Mouse (Mus musculus): ENCODE data around the gene Fhit.
"Not testable (repeated sequence)": the region's sequence is repeated elsewhere in the genome, so short reads cannot be mapped to it uniquely, and the experiment has no call there.

The Fhit gene

DNA sequence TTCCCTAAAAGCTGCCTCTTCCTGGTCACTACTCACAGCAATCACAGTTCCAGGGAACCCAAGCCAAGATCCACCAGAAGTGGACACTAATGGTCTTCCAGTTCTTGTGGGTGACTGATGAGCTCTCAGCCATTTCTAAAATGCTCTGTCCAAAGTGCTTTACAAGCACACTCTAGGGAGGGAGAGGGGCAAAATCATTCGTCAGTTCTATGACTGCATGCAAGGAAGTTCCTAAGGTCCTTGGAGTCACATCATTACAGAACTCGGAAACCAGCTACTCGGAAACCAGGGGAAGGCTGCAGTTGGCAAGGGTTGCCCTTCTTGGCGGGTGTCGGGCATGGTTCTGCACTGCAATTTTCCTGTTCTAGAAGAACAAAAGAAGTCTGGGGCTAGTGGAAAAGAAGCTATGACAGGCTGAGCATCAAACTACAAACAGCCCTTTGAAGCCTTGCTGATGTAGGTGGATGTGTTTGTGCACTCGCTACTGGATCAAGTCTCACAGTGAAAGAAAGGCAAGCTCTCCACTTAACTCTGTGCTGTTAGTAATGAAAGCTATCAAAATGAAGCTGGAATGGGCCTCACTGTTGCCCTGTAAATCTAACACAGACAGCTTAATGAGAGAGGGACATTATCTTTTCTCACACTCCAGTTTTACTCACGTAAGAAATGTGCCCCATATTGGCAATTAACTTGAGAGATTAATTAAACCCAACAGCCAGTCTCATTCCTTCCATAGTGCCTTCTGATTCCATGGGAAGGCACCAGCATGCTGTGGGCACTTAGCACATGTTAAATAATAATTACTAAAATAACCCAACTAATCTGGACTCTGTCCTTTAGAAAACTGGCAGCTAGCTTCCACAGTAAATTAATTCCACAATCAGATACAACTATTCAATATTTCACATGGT, 243.7 kb downstream of the Fhit start:
- DNase-seq (ENCODE audit: low spot score): no peak

DNA sequence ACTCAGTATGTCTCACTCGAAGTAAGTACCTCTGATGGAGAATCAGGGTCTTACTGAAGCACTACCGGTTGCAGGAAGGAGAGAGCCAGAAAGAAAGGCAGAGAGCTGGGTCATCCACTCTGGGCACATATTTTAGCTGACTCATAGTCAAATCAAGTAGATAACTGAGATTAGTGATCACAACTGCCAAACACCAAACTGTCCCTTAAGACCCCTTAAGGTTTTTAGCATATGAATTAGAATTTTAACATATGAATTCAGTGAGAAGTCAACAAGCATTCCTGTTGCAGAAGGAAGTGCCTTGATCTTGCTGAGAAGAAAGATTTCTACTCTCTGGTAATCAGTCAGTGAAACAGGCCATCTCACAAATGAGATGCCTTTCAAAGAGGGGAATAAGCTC, 253.8 kb downstream of the Fhit start:
- DNase-seq (ENCODE audit: low spot score): no peak

DNA sequence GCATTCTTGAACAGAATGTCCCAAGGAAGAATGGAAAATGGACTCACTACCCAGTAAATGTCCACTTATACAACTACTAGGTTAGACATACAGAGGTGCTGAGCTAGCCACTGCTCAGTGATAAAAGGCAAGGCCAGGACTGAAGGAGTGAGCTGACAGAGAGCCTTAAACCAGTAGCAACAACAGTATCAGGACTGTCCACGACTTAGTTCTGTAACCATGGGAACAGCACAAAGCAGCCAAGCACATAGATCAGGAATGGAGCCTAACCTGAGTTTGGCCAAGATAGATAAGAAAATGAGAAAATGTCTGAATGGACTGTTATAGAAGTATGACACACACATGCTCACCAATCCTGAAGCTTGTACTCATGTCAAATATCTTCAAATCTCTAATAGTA, 279.1 kb downstream of the Fhit start:
- DNase-seq (ENCODE audit: low spot score): no peak

DNA sequence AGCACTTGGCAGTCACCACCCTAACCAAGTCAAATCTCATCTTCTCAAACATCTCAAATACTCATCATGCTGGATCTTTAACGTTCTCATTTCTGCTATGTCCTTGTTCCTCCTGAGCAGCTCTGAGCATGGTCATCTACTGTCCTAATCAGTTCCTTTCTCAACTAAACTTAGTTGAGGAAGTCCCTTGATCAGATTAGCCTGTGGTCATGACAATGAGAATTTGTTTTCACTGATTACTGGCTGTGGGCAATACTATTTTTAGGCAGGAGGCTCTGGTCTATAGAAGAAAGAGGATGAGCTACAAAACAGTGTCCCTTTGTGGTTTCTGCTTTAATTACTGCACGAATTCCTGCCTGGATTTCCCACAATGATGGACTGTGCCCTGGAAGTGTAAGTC, 281.1 kb downstream of the Fhit start:
- no peak for DNase-seq (ENCODE audit: low spot score)

DNA sequence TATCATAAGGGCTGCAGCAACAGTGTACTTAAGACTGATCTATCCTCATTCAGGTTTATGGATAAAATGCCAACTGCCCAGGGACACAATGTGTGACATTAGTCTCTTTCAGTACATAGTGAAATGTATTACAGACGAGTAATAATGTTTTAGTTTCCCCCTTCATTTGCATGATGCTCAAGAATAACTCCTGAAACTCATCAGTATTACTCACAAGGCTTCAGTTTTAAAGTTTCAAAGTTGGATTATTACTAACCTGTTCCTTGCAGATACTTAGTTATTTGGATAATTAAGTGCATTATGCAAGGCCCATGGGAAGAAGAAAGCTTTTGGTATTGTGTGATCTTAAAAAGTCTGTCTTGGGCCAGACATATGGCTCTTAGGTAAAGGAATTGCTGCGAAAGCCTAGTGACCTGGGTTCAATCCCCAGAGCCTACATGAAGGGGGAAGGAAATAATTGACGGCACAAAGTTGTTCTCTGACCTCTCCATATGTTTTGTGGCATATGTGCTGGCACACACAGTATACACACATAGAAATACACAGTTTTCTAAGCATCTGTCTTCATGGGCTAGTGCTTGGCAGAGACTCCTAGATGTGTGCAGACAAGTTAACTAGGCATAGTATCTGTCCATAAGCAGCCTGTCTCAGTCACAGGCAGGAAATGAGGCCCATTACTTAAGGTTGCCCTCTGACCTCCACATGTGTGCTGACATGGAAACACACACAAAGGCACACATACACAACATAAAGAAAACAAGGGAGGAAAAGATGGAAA, 287.1 kb downstream of the Fhit start:
- no peak for DNase-seq (ENCODE audit: low spot score)

DNA sequence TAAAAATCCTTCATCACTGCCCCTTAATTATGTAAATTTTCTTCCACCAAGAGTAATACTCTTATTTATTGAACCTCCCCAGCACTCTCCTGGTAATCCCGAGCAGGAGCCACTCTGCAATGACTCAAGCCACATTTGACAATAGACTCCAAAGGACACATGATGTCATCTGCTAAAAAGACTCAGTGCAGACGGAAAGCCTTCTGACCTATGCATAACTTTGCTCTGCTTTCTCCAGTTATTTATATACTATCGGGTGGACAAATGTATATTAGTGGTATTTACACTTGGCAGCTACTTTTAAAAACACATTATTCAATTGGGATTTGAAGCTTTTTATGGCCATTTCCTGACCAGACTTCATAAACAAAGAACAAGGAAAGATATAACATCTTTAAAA, 304.2 kb downstream of the Fhit start:
- no peak for DNase-seq (ENCODE audit: low spot score)

DNA sequence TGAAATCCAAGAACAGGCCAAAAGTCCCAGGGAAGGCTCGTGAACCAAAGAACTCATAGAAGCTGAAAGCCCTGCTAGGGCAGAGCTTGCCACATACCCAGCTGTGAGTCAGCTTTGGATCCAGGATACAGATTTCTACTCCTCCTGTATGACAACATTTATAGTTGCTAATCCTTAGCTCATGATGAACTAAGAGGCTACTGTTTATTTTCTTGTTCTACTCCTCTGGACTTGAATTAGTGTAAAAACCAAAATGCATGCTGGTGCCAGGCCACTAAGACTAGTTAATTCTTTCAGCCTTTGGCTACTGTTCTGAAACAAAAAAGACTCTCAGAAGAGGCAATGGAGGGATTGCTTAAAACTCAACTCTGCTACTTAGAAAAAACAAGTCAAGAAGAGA, 309.9 kb downstream of the Fhit start:
- no peak for DNase-seq (ENCODE audit: low spot score)

DNA sequence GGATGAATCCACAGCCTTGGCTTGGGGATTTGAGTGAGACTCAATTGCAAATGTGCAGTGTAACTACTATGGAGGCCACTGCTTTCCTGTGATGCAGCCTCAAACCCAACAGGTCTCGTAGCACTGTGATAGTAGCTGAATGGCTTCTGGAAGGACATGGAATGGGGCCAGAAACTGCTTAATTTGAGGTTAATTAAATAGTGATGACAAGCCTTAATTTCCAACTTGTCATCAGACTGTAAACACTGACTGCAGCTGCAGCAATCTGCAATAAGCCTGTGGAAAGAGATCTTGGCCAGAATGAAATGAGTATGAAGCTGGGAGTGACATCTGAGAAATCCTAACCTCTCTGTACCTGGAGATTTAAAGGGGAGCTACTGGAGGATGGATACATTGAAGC, 325.8 kb downstream of the Fhit start:
- DNase-seq (ENCODE audit: low spot score): no peak

DNA sequence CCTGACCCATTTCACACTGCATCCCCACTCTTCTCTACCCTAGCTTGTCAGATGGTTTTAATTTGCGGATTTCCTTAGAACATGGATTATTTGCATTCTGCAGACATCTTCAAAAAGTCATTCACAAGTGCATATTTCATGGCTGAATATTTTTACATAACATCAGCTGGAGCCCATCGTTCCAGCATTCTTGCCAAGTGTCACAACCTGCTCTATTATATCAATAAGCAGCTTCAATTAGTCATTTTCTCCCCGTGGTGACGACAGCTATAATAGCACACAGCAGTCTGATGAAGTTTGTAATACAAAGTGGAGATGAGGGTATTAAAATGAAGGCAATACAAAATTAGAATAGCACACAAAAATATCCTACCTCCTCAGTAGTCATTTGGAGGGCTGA, 337.0 kb downstream of the Fhit start:
- no peak for DNase-seq (ENCODE audit: low spot score)

DNA sequence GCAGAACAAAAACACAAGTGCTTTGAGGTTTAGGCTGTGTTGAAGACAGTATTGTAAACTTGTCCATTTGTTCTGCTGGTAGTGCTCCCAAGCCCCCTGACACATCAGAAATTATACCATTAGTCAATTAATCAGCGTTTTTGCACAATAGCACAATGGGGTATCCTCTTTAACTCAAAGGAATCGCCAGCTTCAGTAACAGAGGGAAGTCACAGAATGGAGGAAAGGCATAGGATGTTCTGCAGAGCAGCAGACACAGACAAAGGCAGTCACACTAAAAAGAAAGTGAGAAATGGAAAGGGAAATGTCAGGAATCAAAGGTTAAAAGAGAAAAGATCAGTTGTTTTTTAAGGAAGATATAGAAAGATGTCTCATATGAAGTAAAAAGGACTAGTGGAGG, 348.3 kb downstream of the Fhit start:
- DNase-seq (ENCODE audit: low spot score): no peak

DNA sequence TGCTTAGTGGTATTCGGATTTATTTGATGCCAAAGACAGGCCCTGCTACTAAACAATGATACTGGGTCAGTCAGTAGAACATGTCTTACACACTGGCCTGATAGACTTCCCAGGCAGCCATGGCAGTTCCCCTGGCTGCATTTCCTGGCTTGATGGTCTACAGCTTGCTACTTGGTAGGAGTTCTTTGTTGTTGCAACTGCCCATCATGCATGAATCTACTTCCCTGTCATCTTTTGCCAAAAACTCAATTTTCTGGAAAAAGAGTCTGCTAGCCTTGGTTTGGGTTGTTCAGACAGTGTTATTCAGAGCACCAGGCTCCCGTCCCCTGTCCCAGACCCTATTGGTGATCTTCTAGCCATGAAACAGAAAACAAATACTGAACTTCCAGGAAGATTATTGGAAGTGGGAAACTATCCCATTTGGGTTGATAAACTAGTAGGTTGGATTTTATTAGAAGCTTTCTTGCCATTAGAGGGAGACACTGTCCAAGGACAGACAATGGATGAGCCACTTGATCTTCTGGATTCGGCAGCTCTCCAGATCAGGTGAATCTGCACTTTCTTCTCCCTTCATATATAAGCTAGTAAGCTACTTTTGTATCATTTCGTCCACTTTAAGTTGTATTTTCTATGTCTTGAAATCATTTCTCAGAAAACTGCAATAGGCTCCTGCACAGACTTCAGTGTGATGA, 363.2 kb downstream of the Fhit start:
- DNase-seq (ENCODE audit: low spot score): no peak

DNA sequence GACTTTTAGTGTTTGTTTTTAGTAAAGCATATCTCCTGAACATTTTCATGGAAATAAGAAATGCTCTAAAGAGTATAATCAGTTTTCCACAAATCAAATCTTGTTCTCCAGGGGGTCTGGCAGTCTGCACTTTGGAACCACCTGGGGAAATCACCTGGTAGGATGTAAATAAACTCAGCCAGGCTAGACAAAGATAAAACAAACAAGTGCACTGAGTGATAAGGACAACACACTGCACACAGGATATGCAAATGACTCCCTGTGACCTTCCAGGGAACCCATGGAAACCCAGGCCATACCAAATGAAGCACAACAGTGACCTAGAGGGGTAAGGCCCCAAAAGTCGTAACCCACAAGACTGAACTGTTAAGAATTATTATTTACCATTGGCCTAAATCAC, 364.2 kb downstream of the Fhit start:
- DNase-seq (ENCODE audit: low spot score): no peak

DNA sequence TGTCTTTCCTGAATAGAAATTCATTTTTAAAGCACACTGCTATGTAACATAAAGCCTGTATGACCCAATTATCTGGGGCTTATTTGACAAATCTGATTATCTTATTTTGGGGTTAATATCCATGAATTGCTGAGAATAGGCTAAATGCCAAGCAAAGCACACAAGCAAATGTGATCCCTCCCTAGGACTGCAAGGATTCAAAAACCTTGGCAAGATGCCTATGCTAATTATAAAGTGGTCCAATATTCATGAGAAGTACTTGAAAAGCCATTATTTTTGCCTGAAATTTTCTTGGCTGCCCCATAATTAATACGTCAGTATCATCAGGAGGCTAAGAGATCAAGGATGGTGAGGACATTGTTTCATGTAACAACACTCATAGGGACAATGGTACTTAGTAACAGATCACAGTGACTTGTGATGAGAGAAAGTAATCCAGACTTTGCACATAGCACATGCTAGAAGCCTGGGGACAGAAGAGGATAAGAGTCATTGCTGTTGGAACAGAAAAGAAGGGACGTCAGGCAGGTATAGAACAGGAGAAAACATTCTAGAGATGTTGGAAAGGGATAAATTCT, 366.2 kb downstream of the Fhit start:
- DNase-seq (ENCODE audit: low spot score): no peak

DNA sequence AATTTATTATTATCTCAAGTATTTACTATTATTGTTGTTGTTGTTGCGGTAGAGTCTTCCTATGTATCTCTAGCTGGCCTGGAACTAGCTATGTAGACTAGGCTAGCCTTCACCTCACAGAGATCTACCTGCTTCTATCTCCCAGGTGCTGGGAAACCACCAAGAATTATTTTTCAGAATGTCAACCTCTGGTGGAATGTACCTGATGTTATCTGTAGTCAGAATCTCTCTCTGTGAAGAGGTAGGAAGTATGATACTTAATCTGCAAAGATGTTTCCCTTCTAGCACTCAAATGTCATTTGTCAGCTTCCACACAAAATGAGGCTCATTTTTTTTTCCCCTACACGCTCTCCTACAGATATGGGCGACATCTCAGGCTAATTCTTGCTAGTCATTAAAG, 377.9 kb downstream of the Fhit start:
- DNase-seq (ENCODE audit: low spot score): no peak

DNA sequence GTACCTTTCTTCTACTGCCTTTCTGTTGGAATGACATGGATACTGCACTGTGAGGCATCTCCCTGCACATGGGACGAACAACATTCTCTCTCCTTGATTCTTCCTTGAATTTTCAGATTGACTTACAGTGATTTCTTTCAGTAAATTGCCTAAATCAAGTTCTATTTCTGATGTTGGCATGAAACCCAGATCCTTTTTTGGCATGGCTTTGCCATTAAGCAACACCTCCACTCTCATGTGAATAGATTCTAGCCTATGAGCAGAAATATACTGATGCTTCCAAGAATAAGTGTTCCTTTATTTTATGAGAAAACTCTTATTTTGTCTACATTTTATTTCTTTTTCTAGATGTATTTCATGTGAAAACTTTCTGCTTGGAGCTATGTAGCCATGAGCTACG, 383.1 kb downstream of the Fhit start:
- DNase-seq (ENCODE audit: low spot score): no peak

DNA sequence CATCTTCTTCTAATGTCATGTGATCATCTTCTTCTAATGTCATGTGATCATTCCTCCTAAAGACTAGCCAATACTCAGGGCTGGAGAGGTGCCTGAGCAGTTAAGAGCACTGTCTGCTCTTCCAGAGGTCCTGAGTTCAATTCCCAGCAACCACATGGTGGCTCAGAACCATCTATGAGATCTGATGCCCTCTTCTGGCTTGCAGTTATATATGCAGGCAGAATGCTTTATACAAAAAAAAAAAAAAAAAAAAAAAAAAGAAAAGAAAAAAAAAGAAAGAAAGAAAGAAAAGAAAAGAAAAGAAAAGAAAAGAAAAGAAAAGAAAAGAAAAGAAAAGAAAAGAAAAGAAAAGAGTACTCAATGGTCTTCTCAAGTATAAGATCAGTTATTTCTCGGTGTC, 407.0 kb downstream of the Fhit start:
- not testable (repeated sequence) for DNase-seq (ENCODE audit: low spot score)

DNA sequence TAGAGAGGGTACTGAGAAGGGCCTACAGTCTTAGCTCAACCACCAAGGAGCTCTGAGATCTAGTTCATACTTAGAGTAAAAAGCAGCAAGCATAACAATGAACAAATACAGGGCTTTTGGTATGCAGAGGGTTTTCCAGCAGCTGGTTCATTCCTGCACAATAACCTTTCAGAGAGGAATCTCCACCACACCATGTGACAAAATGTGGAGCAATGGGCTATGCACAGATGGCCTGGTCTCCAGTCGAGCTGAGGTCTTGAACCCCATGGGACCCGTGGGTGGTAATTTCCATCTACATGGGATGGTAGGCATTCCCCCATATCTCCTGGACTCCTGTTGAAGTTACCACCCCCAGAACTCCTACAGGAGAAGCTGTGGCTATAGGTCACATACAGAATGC, 423.8 kb downstream of the Fhit start:
- no peak for DNase-seq (ENCODE audit: low spot score)

DNA sequence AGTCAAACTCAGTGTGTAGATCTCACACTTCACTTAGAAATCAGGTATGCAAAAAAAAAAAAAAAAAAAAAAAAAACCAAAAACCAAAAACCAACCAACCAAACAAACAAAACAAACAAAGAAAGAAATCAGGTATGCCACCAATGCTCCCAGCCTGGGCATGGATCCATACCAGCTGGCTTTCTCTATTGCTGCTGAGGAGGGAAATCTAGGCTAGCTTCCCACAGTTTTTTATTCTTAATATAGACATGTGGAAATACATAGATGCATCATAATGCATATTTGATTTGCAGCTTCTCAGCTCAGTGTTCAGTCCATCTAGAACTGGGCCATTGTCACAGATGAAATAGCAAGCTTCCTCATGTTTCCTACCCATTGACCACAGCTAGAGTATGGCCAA, 439.3 kb downstream of the Fhit start:
- no peak for DNase-seq (ENCODE audit: low spot score)

DNA sequence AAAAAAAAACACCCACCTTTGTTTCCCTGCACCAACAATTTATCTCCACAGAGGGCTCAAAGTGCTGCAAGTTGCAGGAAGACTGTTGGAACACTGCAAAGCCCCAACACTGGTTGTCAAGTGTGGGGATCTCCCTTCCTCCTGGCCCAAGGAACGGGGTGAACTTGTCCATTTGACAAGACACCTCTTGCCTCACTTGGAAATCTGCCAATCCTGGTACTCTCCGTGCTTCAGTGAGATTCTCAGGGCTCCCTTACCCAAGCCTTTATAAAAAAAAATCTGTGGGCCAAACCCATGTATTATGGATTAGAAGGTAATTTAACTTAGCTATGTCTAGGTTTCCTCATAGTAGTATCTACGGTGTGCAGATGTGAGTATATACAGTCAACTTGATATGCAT, 448.9 kb downstream of the Fhit start:
- no peak for DNase-seq (ENCODE audit: low spot score)

DNA sequence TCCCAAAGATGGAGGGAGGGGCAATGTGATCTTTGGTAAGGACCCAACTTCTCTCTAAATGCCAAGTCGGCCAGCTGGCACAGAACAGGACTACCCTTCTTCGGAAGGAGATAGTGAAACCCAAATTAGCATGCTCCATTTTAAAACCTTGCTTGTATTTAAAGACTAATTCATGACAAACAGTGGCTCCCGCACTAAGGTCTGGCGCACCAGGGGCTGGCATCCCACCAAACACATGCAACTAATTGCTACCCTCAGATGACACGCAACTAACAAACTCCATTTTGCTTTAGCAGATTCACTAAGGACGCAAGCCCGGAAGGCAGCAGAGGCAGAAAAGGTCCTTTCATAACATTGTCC, 449.3 kb downstream of the Fhit start:
- no peak for DNase-seq (ENCODE audit: low spot score)

DNA sequence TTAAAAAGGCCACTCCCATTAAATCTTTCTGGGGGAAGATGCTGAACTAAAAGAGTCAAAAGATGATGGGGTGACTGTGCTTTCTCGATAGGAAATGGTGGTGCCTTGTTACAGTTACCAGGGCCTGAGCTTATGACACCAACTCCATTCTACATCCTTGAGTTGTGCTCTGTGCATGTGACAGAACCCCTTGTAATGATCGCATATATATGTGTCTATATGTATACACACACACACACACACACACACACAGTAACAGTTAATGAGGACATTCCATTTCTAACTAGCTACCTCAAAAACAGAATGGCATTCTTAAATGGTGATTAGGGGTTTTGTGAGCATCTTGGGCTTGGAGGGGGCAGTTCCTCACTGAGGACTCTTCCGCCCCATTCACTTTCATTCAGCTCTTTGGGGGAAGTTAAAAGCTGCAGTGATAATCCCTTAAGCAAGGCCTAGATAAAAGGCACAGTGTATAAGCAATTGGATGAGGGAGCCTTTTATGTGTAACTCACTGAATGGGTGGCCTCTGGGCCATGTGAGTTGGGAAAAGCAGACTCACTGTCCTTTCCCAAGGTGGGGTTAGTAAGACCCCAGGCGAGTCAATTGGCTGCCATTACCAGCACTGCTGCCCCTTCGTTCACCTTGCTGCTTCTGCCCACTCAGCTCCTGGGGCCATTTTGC, 449.9 kb downstream of the Fhit start:
- no peak for DNase-seq (ENCODE audit: low spot score)

DNA sequence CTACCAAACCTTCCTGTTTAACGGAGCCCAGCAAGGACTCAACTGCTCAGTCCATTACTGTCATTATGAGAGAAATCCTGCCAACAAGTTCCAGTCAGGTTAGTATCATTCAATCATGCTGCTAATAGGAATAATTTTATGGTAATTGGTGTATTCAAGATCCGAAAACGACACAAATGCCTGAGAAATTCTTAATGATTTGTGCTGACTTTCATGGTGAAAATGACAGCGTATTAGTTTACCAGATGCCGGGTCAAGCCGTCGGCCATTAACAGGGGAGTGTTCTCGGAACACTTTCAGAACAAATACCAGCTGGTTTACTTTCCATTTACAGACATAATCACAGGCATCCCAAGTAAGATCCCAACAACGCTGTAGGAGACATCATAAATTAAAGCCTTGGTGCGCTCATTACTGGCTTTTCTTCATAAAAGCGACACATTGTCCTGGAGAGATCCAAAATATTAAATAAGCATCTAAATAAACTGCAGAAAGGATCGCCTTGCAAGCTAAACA, 451.0 kb downstream of the Fhit start:
- DNase-seq (ENCODE audit: low spot score): no peak

All from adipocyte (in vitro differentiated cells).